Mouse (Mus musculus) limb, embryonic 12.5 days (tissue): ENCODE data around the gene Cd93. TPM values are rescaled to one million over a fixed set of nuclear protein-coding genes. Genes with fewer than 3 reads are reported as not detected.

ENCODE experiments used
- ATAC-seq: fragments of 200-750 bp; cut with Nextera tagmentation; 2 replicates; pipeline ENCODE4 v1.8.0; 2017; ENCODE audit warnings: low read depth, moderate TSS enrichment; ENCODE audit not compliant: insufficient number of reproducible peaks, insufficient read depth, low FRiP score, low TSS enrichment
- H3K27ac ChIP-seq: fragments of 300-500 bp; sonication (generic); 2 replicates; pipeline ENCODE4 v1.5.1; 2016; ENCODE audit warnings: mild to moderate bottlenecking, moderate library complexity
- H3K27me3 ChIP-seq: fragments of 300-500 bp; sonication (generic); 2 replicates; pipeline ENCODE4 v1.6.1; 2016; ENCODE audit warnings: mild to moderate bottlenecking, moderate library complexity
- H3K36me3 ChIP-seq: fragments of 300-500 bp; sonication (generic); 2 replicates; pipeline ENCODE4 v1.6.1; 2016; ENCODE audit warnings: mild to moderate bottlenecking, moderate library complexity
- H3K4me1 ChIP-seq: fragments of 300-500 bp; sonication (generic); replicated peaks from 2 replicates; pipeline ENCODE4 v1.6.1; 2016
- H3K4me2 ChIP-seq: fragments of 300-500 bp; sonication (generic); 2 replicates; pipeline ENCODE4 v1.6.1; 2016; ENCODE audit warnings: mild to moderate bottlenecking, moderate library complexity
- H3K4me3 ChIP-seq: fragments of 300-500 bp; sonication (generic); replicated peaks from 2 replicates; pipeline ENCODE4 v1.5.1; 2016; ENCODE audit warnings: mild to moderate bottlenecking
- H3K9ac ChIP-seq: fragments of 300-500 bp; sonication (generic); replicated peaks from 2 replicates; pipeline ENCODE4 v1.6.1; 2016; ENCODE audit warnings: mild to moderate bottlenecking, moderate library complexity
- H3K9me3 ChIP-seq: fragments of 300-500 bp; sonication (generic); 2 replicates; pipeline ENCODE4 v1.6.1; 2016; ENCODE audit warnings: mild to moderate bottlenecking, moderate library complexity
- WGBS: fragments of 180-500 bp; shearing (Covaris S2); methylation state at CpG from one replicate; pipeline ENCODE4 v1.1.7; 2016; 5-methylcytosine and 5-hydroxymethylcytosine counted together
- polyA plus RNA-seq: library from polyadenylated mRNA; unstranded; fragments of >200 nt; fragmentation: Nextera tagmentation; extraction: Ambion mirVana; gene quantifications from 2 replicates; pipeline ENCODE4 v1.2.1, GENCODE M21; 2016

The Cd93 gene
- polyA plus RNA-seq, 1 experiment from 2014 or later, result 5.6 TPM

DNA sequence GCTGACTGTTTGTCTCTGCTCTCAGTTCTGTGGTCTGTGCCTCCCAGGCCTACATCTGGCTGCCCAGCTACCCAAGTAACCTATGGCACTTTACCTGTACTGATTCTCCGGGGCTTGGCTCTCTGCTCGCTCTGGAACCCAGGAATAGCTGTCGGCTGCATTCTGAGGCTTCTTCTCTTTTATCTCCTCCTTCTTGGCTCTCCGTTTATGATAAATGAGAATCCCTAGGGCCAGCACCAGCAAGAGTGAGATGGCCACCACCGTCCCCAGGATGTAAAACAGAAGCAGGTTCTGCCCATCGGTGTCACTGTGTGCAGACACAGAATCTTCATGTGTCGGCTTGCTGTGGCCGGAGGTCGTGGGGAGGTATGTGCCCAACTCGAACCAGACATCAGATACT, 1.9 kb downstream of the Cd93 start:
- WGBS, result 84% methylated on average over 10 of the region's 10 CpGs
- Histone ChIP-seq H3K4me3 (0 out of 2 replicates have a peak overlapping the region, but pooled peaks have one; percentile 3), H3K9ac (no peak overlapping the region), H3K4me2 (no peak overlapping the region), H3K4me1 (no peaks in the 10 kb centered on the region), H3K27ac (no peak overlapping the region), H3K27me3 (peaks cover 5% of the 10 kb centered on the region; the same call in 1 of the 2 replicates), H3K36me3 (no peaks in the 10 kb centered on the region), H3K9me3 (no peaks in the 10 kb centered on the region)
- ATAC-seq, result no peak

DNA sequence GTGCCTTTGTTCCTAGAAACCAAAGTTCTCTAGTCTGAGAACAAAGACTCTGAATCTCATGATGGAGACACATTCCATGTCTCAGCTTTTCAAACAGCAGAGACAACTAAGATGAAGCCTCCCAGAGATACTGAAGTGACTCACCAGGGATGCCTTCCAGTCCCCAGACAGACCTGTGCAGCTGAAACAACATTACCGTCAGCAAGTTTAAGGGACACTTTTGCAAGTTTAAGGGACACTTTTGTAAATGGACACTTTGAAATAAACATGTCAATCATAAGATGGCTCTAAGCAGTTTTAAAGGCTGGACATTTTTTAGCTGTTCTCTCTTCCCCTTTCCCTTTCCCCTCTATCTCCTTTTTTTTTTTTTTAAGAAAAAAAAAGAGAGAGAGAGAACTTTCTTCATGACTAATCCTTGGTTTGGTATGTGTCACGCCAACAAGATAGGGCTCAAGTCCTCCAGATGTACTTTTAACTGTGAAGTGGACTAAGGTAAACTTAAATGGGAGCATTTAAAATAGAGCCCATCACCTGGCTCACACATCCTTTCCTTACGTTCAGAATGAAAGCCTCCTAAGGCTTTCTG, 3.6 kb downstream of the Cd93 start:
- Histone ChIP-seq H3K27ac (no peak overlapping the region), H3K27me3 (peaks cover 5% of the 10 kb centered on the region; the same call in 1 of the 2 replicates), H3K4me2 (no peak overlapping the region), H3K36me3 (no peaks in the 10 kb centered on the region), H3K9me3 (no peaks in the 10 kb centered on the region), H3K4me3 (no peak overlapping the region), H3K4me1 (no peaks in the 10 kb centered on the region), H3K9ac (no peak overlapping the region)
- ATAC-seq, result no peak
- 69% methylated on average over 3 of the region's 3 CpGs for WGBS

GRCm38 (mm10) chr2:148436285-148436684, 7.1 kb downstream of the Cd93 start:
- Histone ChIP-seq H3K4me3 (no peak overlapping the region), H3K9ac (no peak overlapping the region), H3K4me2 (no peak overlapping the region), H3K27me3 (no peaks in the 10 kb centered on the region), H3K4me1 (no peaks in the 10 kb centered on the region), H3K36me3 (no peaks in the 10 kb centered on the region), H3K9me3 (no peaks in the 10 kb centered on the region), H3K27ac (no peak overlapping the region)
- no peak for ATAC-seq
- WGBS, result 55% methylated on average over 3 of the region's 3 CpGs

- ATAC-seq, result no peak
- Histone ChIP-seq H3K9ac (no peak overlapping the region), H3K36me3 (no peaks in the 10 kb centered on the region), H3K4me2 (no peak overlapping the region), H3K9me3 (no peaks in the 10 kb centered on the region), H3K27ac (no peak overlapping the region), H3K4me1 (no peaks in the 10 kb centered on the region), H3K27me3 (no peaks in the 10 kb centered on the region), H3K4me3 (no peak overlapping the region)
- WGBS, result 58% methylated on average over 2 of the region's 2 CpGs
These were observed 11.0 kb downstream of the Cd93 start for GRCm38 (mm10) chr2:148432346-148432745.

GRCm38 (mm10) chr2:148430941-148431340, 12.4 kb downstream of the Cd93 start:
- WGBS, result 74% methylated on average over 4 of the region's 4 CpGs
- no peak overlapping the region for H3K4me2 ChIP-seq
- H3K4me1 ChIP-seq, result no peaks in the 10 kb centered on the region
- no peak overlapping the region for H3K27ac ChIP-seq
- no peaks in the 10 kb centered on the region for H3K36me3 ChIP-seq
- no peaks in the 10 kb centered on the region for H3K27me3 ChIP-seq
- no peaks in the 10 kb centered on the region for H3K9me3 ChIP-seq
- no peak overlapping the region for H3K9ac ChIP-seq
- no peak overlapping the region for H3K4me3 ChIP-seq
- no peak for ATAC-seq

GRCm38 (mm10) chr2:148429001-148429505, 14.3 kb downstream of the Cd93 start:
- Histone ChIP-seq H3K27me3 (no peaks in the 10 kb centered on the region), H3K9me3 (no peaks in the 10 kb centered on the region), H3K27ac (no peak overlapping the region), H3K9ac (no peak overlapping the region), H3K4me3 (no peak overlapping the region), H3K4me1 (no peaks in the 10 kb centered on the region), H3K36me3 (no peaks in the 10 kb centered on the region), H3K4me2 (no peak overlapping the region)
- no peak for ATAC-seq

- Histone ChIP-seq H3K27me3 (no peaks in the 10 kb centered on the region), H3K4me2 (no peak overlapping the region), H3K4me1 (no peaks in the 10 kb centered on the region), H3K9ac (no peak overlapping the region), H3K4me3 (no peak overlapping the region), H3K27ac (no peak overlapping the region), H3K9me3 (no peaks in the 10 kb centered on the region), H3K36me3 (no peaks in the 10 kb centered on the region)
- WGBS, result 82% methylated on average over 3 of the region's 3 CpGs
- ATAC-seq, result no peak
These were observed 14.8 kb downstream of the Cd93 start for GRCm38 (mm10) chr2:148428523-148428922.

- H3K27ac ChIP-seq, result no peak overlapping the region
- no peak overlapping the region for H3K4me3 ChIP-seq
- H3K4me1 ChIP-seq, result no peaks in the 10 kb centered on the region
- H3K4me2 ChIP-seq, result no peak overlapping the region
- 87% methylated on average over 3 of the region's 3 CpGs for WGBS
- H3K9ac ChIP-seq, result no peak overlapping the region
- no peaks in the 10 kb centered on the region for H3K9me3 ChIP-seq
- no peaks in the 10 kb centered on the region for H3K27me3 ChIP-seq
- ATAC-seq, result no peak
- H3K36me3 ChIP-seq, result no peaks in the 10 kb centered on the region
These were observed 15.8 kb downstream of the Cd93 start for GRCm38 (mm10) chr2:148427553-148427952.

DNA sequence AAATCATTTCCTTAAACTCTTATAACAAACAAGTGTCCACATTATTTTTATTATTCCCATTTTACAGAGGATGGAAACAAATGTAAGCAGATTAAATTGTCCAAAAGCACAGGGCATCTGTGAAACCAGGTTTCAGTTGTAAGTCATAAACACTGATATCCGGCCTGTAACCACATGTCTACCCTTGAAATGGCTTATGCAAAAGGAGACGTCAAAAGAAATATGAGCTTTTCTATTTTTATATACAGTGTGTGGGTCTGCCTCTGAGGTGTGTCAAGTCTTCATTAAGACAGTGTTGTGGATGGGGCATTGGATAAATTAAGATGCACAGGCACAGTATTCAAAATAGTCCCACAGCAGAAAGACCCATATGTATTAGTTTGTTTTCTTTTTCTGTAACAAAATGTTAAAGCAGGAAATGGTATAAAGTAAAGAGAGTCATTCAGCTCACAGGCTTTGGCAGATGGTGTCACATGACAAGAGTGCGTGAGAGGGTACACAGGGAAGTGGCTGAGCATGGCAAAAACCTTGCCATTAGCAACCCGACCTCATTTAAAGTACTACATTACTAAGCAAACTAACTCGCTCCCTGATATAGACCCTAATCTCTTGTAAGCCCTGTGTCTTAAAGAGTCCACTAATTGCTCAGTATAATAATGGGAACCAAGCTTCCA, 17.5 kb downstream of the Cd93 start:
- Histone ChIP-seq H3K27ac (no peak overlapping the region), H3K27me3 (no peaks in the 10 kb centered on the region), H3K4me2 (no peak overlapping the region), H3K9ac (no peak overlapping the region), H3K4me1 (no peaks in the 10 kb centered on the region), H3K9me3 (no peaks in the 10 kb centered on the region), H3K36me3 (no peaks in the 10 kb centered on the region), H3K4me3 (no peak overlapping the region)
- ATAC-seq, result no peak
- 54% methylated on average over 5 of the region's 5 CpGs for WGBS

GRCm38 (mm10) chr2:148421706-148422105, 21.7 kb downstream of the Cd93 start:
- no peaks in the 10 kb centered on the region for H3K9me3 ChIP-seq
- no peaks in the 10 kb centered on the region for H3K27me3 ChIP-seq
- WGBS, result 59% methylated on average over 1 of the region's 1 CpGs
- H3K27ac ChIP-seq, result no peak overlapping the region
- H3K36me3 ChIP-seq, result no peaks in the 10 kb centered on the region
- H3K4me3 ChIP-seq, result no peak overlapping the region
- H3K4me1 ChIP-seq, result no peaks in the 10 kb centered on the region
- H3K9ac ChIP-seq, result no peak overlapping the region
- no peak overlapping the region for H3K4me2 ChIP-seq
- no peak for ATAC-seq

DNA sequence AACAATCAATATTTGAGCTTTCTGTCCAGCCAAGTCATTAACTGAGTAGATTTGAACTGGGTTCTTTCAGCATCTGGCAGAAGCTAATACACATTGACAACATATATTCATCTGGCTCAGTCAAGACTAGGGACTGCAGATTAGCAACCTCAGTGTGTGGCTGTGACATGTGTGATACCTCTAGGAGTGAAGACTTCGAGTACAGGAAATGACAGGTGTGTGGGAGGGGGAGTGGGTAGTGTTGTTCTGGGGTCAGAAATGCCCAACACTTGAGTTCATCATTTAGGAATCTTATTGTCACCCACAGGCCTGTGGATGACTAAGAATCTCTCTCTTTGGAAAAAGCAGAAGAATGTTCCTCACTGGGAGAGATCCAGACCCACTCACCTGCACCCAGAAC, 22.3 kb downstream of the Cd93 start:
- Histone ChIP-seq H3K27ac (no peak overlapping the region), H3K9me3 (no peaks in the 10 kb centered on the region), H3K4me3 (no peak overlapping the region), H3K27me3 (no peaks in the 10 kb centered on the region), H3K4me1 (no peaks in the 10 kb centered on the region), H3K4me2 (no peak overlapping the region), H3K9ac (no peak overlapping the region), H3K36me3 (no peaks in the 10 kb centered on the region)
- 44% methylated on average over 1 of the region's 1 CpGs for WGBS
- ATAC-seq, result no peak

DNA sequence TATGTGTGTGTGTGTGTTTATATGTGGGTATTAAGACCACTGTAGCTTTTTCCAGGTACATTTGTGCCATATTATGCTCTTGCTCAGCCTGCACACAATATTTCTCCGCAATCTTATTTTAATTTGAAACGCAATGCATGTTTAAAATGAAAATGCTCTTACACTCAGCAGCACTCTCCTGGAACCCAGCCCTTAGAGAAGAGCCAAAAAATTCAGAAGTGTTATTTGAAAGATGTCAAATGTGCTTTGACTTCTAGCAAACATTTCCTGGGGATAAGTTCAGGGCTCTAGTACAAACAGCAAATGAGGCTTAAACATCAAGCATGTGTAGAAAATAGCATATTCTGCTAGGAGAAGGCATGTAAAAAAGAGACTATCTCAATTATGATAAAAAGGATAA, 23.6 kb downstream of the Cd93 start:
- no peak for ATAC-seq
- no peaks in the 10 kb centered on the region for H3K4me1 ChIP-seq
- no peaks in the 10 kb centered on the region for H3K9me3 ChIP-seq
- no peak overlapping the region for H3K4me3 ChIP-seq
- no peak overlapping the region for H3K4me2 ChIP-seq
- no peaks in the 10 kb centered on the region for H3K36me3 ChIP-seq
- H3K27ac ChIP-seq, result no peak overlapping the region
- WGBS, result 94% methylated on average over 2 of the region's 2 CpGs
- H3K27me3 ChIP-seq, result no peaks in the 10 kb centered on the region
- H3K9ac ChIP-seq, result no peak overlapping the region
